Mouse (Mus musculus): ENCODE data around the gene Atxn2l.
"Not testable (repeated sequence)": the region's sequence is repeated elsewhere in the genome, so short reads cannot be mapped to it uniquely, and the experiment has no call there.

Gene Atxn2l

GRCm38 (mm10) chr7:126491005-126491404 is 12.2 kb downstream of the Atxn2l start:
- in situ Hi-C loops (cut with MboI, MseI): no loop called here

GRCm38 (mm10) chr7:126487617-126488385 is 15.4 kb downstream of the Atxn2l start:
- in situ Hi-C loops (cut with MboI, MseI): not testable (repeated sequence)

- in situ Hi-C loops (cut with MboI, MseI): no loop called here
These were observed 16.2 kb downstream of the Atxn2l start, which contains the start of gene Tufm for GRCm38 (mm10) chr7:126487052-126487483. Gene Tufm, plus strand, starts transcription at chr7:126487361.

- in situ Hi-C loops (cut with MboI, MseI): no loop called here
These were observed 20.8 kb downstream of the Atxn2l start for GRCm38 (mm10) chr7:126482392-126482871.

GRCm38 (mm10) chr7:126481699-126482098 is 21.5 kb downstream of the Atxn2l start:
- in situ Hi-C loops (cut with MboI, MseI): no loop called here

GRCm38 (mm10) chr7:126474993-126475581 is 28.1 kb downstream of the Atxn2l start, which contains the start of gene Sh2b1:
Gene Sh2b1, minus strand, starts transcription at chr7:126475424.
- in situ Hi-C loops (cut with MboI, MseI): no loop called here

- in situ Hi-C loops (cut with MboI, MseI): no loop called here
These were observed 28.7 kb downstream of the Atxn2l start for GRCm38 (mm10) chr7:126474486-126474955.

GRCm38 (mm10) chr7:126473470-126474086 is 29.7 kb downstream of the Atxn2l start:
- in situ Hi-C loops (cut with MboI, MseI): no loop called here

- in situ Hi-C loops (cut with MboI, MseI): no loop called here
These were observed 30.5 kb downstream of the Atxn2l start for GRCm38 (mm10) chr7:126472713-126473112.

GRCm38 (mm10) chr7:126472306-126472705 is 30.9 kb downstream of the Atxn2l start:
- in situ Hi-C loops (cut with MboI, MseI): no loop called here

GRCm38 (mm10) chr7:126471853-126472252 is 31.4 kb downstream of the Atxn2l start:
- in situ Hi-C loops (cut with MboI, MseI): no loop called here

GRCm38 (mm10) chr7:126471361-126471760 is 31.9 kb downstream of the Atxn2l start:
- in situ Hi-C loops (cut with MboI, MseI): no loop called here

GRCm38 (mm10) chr7:126470077-126470476 is 33.2 kb downstream of the Atxn2l start:
- in situ Hi-C loops (cut with MboI, MseI): no loop called here

- in situ Hi-C loops (cut with MboI, MseI): no loop called here
These were observed 35.2 kb downstream of the Atxn2l start for GRCm38 (mm10) chr7:126467834-126468627.

GRCm38 (mm10) chr7:126467271-126467670 is 36.0 kb downstream of the Atxn2l start:
- in situ Hi-C loops (cut with MboI, MseI): no loop called here

- in situ Hi-C loops (cut with MboI, MseI): no loop called here
These were observed 36.5 kb downstream of the Atxn2l start for GRCm38 (mm10) chr7:126466707-126467106.

- in situ Hi-C loops (cut with MboI, MseI): no loop called here
These were observed 37.1 kb downstream of the Atxn2l start for GRCm38 (mm10) chr7:126466116-126466515.

- in situ Hi-C loops (cut with MboI, MseI): no loop called here
These were observed 37.8 kb downstream of the Atxn2l start for GRCm38 (mm10) chr7:126465246-126466030.

GRCm38 (mm10) chr7:126464836-126465235 is 38.4 kb downstream of the Atxn2l start:
- in situ Hi-C loops (cut with MboI, MseI): no loop called here

GRCm38 (mm10) chr7:126464121-126464520 is 39.1 kb downstream of the Atxn2l start:
- in situ Hi-C loops (cut with MboI, MseI): no loop called here

GRCm38 (mm10) chr7:126463547-126463946 is 39.7 kb downstream of the Atxn2l start:
- in situ Hi-C loops (cut with MboI, MseI): no loop called here
